Mouse (Mus musculus) megakaryocyte, embryonic 14.5 days (primary cell): ENCODE measurements around the gene Slc35c1.

Experiments used
- FLI1 ChIP-seq: IDR thresholded peaks from 2 replicates; pipeline ENCODE4 v1.6.1; 2012; ENCODE audit warnings: low read length, inconsistent platforms, mixed read lengths
- GATA1 ChIP-seq: IDR thresholded peaks from 3 replicates; pipeline ENCODE4 v1.6.1; 2012; ENCODE audit warnings: mixed read lengths, low read length, inconsistent platforms, borderline replicate concordance

- TF ChIP-seq FLI1 (no peak), GATA1 (no peak)
Measured at GRCm38 (mm10) chr2:92458481-92458880, 1.9 kb downstream of the Slc35c1 start.
